Mouse (Mus musculus) myocyte (in vitro differentiated cells): ENCODE measurements around the gene Exo1.

Experiments used
- CEBPB ChIP-seq: IDR thresholded peaks from 2 replicates; pipeline ENCODE4 v1.6.1; 2011; ENCODE audit warnings: mild to moderate bottlenecking, moderate library complexity; ENCODE audit not compliant: poor library complexity, insufficient read depth, severe bottlenecking
- E2F4 ChIP-seq: IDR thresholded peaks from one replicate; pipeline ENCODE4 v1.6.1; 2011; ENCODE audit warnings: mild to moderate bottlenecking, control low read depth, moderate library complexity; ENCODE audit not compliant: insufficient read depth
- MAX ChIP-seq: IDR thresholded peaks from one replicate; pipeline ENCODE4 v1.6.1; 2011; ENCODE audit warnings: low read depth, mild to moderate bottlenecking, control low read depth
- MYOD1 ChIP-seq, 3 experiments: IDR thresholded peaks; one replicate each; pipeline ENCODE4 v1.6.1; 2011; ENCODE audit warnings: control low read depth in 2 of 3, low read depth in 2 of 3, mild to moderate bottlenecking in 2 of 3, moderate library complexity in 1 of 3; ENCODE audit not compliant: insufficient read length in 2 of 3, control insufficient read depth in 1 of 3
- MYOG ChIP-seq, 3 experiments: IDR thresholded peaks; one replicate each; pipeline ENCODE4 v1.6.1; 2011; ENCODE audit warnings: control low read depth in 2 of 3, low read depth in 2 of 3, mild to moderate bottlenecking in 2 of 3; ENCODE audit not compliant: insufficient read length in 2 of 3, control insufficient read depth in 1 of 3, insufficient read depth in 1 of 3
- POLR2A ChIP-seq: IDR thresholded peaks from one replicate; pipeline ENCODE4 v1.6.1; 2011; ENCODE audit warnings: low read depth, mild to moderate bottlenecking, control low read depth, moderate library complexity; ENCODE audit not compliant: insufficient read length
- POLR2AphosphoS2 ChIP-seq: IDR thresholded peaks from one replicate; pipeline ENCODE4 v1.6.1; 2011; ENCODE audit warnings: low read depth, control low read depth; ENCODE audit not compliant: insufficient read length
- REST ChIP-seq: IDR thresholded peaks from one replicate; pipeline ENCODE4 v1.6.1; 2011; ENCODE audit warnings: mild to moderate bottlenecking, control low read depth, moderate library complexity; ENCODE audit not compliant: insufficient read depth, insufficient read length
- SRF ChIP-seq: IDR thresholded peaks from one replicate; pipeline ENCODE4 v1.6.1; 2011; ENCODE audit warnings: low read depth; ENCODE audit not compliant: control insufficient read depth, insufficient read length
- TCF12 ChIP-seq: IDR thresholded peaks from one replicate; pipeline ENCODE4 v1.6.1; 2011; ENCODE audit warnings: mild to moderate bottlenecking, control low read depth; ENCODE audit not compliant: poor library complexity, insufficient read depth, severe bottlenecking
- USF1 ChIP-seq: IDR thresholded peaks from one replicate; pipeline ENCODE4 v1.6.1; 2011; ENCODE audit warnings: low read depth, mild to moderate bottlenecking, control low read depth, moderate library complexity

DNA sequence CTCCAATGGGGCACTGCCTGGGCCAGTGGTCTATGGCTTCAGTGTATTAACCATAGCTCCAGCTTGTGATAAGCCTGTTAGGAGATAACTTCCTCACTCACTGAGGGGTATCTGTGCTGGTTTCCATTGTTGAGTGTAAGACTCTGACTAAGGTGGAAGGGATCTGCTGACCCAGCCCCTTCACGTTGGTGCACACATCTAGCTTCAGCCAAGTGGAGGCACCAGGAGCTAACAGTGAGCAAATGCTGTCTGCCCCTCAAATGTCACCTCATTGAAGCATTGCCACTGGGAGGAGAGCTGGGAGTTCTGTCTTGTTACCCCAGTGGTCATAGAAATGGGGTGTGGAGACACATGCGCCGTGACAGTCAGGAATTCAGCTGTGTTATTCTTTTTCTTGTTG lies 58.4 kb downstream of the Exo1 start:
- TF ChIP-seq MYOG (IDR thresholded peaks at IDR 0.05; ENCODE audit: control insufficient read depth in 1 of 3, insufficient read depth in 1 of 3, insufficient read length in 2 of 3, low read depth in 2 of 3): no peak
- no peak for TF ChIP-seq POLR2A
- TF ChIP-seq E2F4: no peak
- no peak for TF ChIP-seq REST
- no peak for TF ChIP-seq USF1
- TF ChIP-seq MAX: no peak
- no peak for TF ChIP-seq POLR2AphosphoS2
- no peak for TF ChIP-seq TCF12
- TF ChIP-seq MYOD1 (IDR thresholded peaks at IDR 0.05; ENCODE audit: control insufficient read depth in 1 of 3, insufficient read length in 2 of 3, low read depth in 2 of 3): no peak
- TF ChIP-seq CEBPB: no peak
- TF ChIP-seq SRF: no peak
